Comparison of ENCODE assay signal across 8 mouse cellular contexts in genomic region chr17:81666551-81666950, GRCm38 (mm10).
DNase-seq lines count a peak whose midpoint lies in the region; ATAC-seq lines count a peak whose summit lies in the region.

No protein-coding gene starts in this region.

- H3K27me3 ChIP-seq in kidney, embryonic 14.5 days (ENCODE audit: control insufficient read depth, insufficient read depth, low read length) = no peaks in the 10 kb centered on the region

- no peaks in the 10 kb centered on the region for H3K36me3 ChIP-seq in kidney, embryonic 14.5 days (ENCODE audit: control insufficient read depth, insufficient read depth, low read length)

- no peaks in the 10 kb centered on the region for H3K9me3 ChIP-seq in kidney, embryonic 14.5 days (ENCODE audit: control insufficient read depth, low read length)

- H3K27ac ChIP-seq in kidney, embryonic 14.5 days (ENCODE audit: low read depth, low read length) = no peak overlapping the region

- DNase-seq in cerebellum, adult 8-10 months = peak; percentile 43
- no peak for DNase-seq in cerebellum, postnatal 4 days (ENCODE audit: low spot score in 2 of 2)
- no peak for DNase-seq in kidney, adult 11 months
- DNase-seq in adipocyte (ENCODE audit: low spot score) = peak; percentile 64
- peak; percentile 61 for DNase-seq in lung, postnatal 10 days
- DNase-seq in right cerebral cortex, postnatal 4 days = no peak

- no peak overlapping the region for H3K4me3 ChIP-seq in kidney, embryonic 14.5 days (ENCODE audit: low read length)

- peak overlapping the region; percentile 90; the same call in 1 of the 2 replicates for H3K4me2 ChIP-seq in kidney, embryonic 14.5 days (replicated peaks; ENCODE audit: low read depth, low read length)

- 0 out of 2 replicates have a peak, but pooled peaks cover 7% of the 10 kb centered on the region for H3K4me1 ChIP-seq in kidney, embryonic 14.5 days (ENCODE audit: control insufficient read depth, insufficient read depth, low read length)

- no peak for ATAC-seq in kidney, embryonic 14.5 days (ENCODE audit: low FRiP score, low TSS enrichment)
- no peak for ATAC-seq in CD4-positive, CD25-positive, alpha-beta regulatory T cell, adult 4 months

- WGBS in kidney, embryonic 14.5 days = 52% methylated on average over 2 of the region's 2 CpGs

- no peak overlapping the region for H3K9ac ChIP-seq in kidney, embryonic 14.5 days (ENCODE audit: low read depth, low read length)

Comparison
In these comparisons a context has a peak if more than half of its experiments do, and no peak if none do; other contexts are left out.
1. DNase-seq: peak in cerebellum, adult 8-10 months (single experiment), adipocyte (single experiment) and lung, postnatal 10 days (single experiment); none in cerebellum, postnatal 4 days (0 of 2), kidney, adult 11 months (single experiment) and right cerebral cortex, postnatal 4 days (single experiment).